Mouse (Mus musculus) heart, postnatal 36 days (tissue): ENCODE results near the gene Hax1. TPM values are rescaled to one million over a fixed set of nuclear protein-coding genes. Genes with fewer than 3 reads are reported as not detected.

Experiments
- DNase-seq, 2 experiments: peaks; one replicate each; pipeline ENCODE4 v3.0.0; 2021 to 2022
- intact Hi-C: fragments of 180-260 bp; cut with DNase I; formaldehyde crosslinking; loops from one replicate; pipeline ENCODE4 v1.15.1; 2025
- total RNA-seq, 2 experiments: library from RNA; stranded (reverse); gene quantifications; 2 replicates each; pipeline ENCODE4 v1.2.3; 2021

Gene Hax1
- total RNA-seq, result 10 to 100 TPM; 42.3 to 53.4 TPM

GRCm38 (mm10) chr3:89998612-89999054 is at the start of gene Hax1:
Hax1 (minus strand) TSS chr3:89998780.
- intact Hi-C loops, result loop anchor here (2.0 to 5.0 kb wide), 2 partner anchors 32 to 54 kb away; partner anchors contain the start of genes 4933434E20Rik and Ubap2l

GRCm38 (mm10) chr3:90036263-90036662 is 37.7 kb upstream of the Hax1 start:
- no peak for DNase-seq
- intact Hi-C loops, result no loop called here

More at GRCm38 (mm10) chr3:89998612-89999054, at the start of gene Hax1:
- peak; percentile 93 to 96 for DNase-seq

GRCm38 (mm10) chr3:90034653-90035052 is 36.1 kb upstream of the Hax1 start:
- DNase-seq, result no peak

GRCm38 (mm10) chr3:90016626-90017025 is 18.0 kb upstream of the Hax1 start:
- intact Hi-C loops, result no loop called here
- DNase-seq, result no peak

More at GRCm38 (mm10) chr3:90034653-90035052, 36.1 kb upstream of the Hax1 start:
- intact Hi-C loops, result no loop called here

- no peak for DNase-seq
- intact Hi-C loops, result no loop called here
Observed at GRCm38 (mm10) chr3:90010291-90010690, 11.7 kb upstream of the Hax1 start.

GRCm38 (mm10) chr3:90004091-90004796 is 5.7 kb upstream of the Hax1 start:
- no peak for DNase-seq
- intact Hi-C loops, result no loop called here

- no peak for DNase-seq
- intact Hi-C loops, result loop anchor here (2.0 to 5.0 kb wide), 2 partner anchors 33 to 52 kb away; partner anchors contain the start of genes 4933434E20Rik and Ubap2l
Observed at GRCm38 (mm10) chr3:89999830-90000229, 1.2 kb upstream of the Hax1 start.

GRCm38 (mm10) chr3:89999090-89999489 is 510 bp upstream of the Hax1 start:
- intact Hi-C loops, result loop anchor here (2.0 to 5.0 kb wide), 2 partner anchors 32 to 53 kb away; partner anchors contain the start of genes 4933434E20Rik and Ubap2l
- DNase-seq, result no peak

- intact Hi-C loops, result loop anchor here (2.0 to 5.0 kb wide), 2 partner anchors 31 to 54 kb away; partner anchors contain the start of genes 4933434E20Rik and Ubap2l
- no peak for DNase-seq
Observed at GRCm38 (mm10) chr3:89997791-89998495, 637 bp downstream of the Hax1 start.

GRCm38 (mm10) chr3:89994807-89995515 is 3.6 kb downstream of the Hax1 start:
- intact Hi-C loops, result loop anchor here (5.0 kb wide), 1 partner anchor 57 kb away; the partner anchor contains the start of genes 4933434E20Rik and Ubap2l

GRCm38 (mm10) chr3:89987822-89988221 is 10.8 kb downstream of the Hax1 start:
- DNase-seq, result no peak
- intact Hi-C loops, result no loop called here

More at GRCm38 (mm10) chr3:89994807-89995515, 3.6 kb downstream of the Hax1 start:
- no peak for DNase-seq

GRCm38 (mm10) chr3:89987211-89987610 is 11.4 kb downstream of the Hax1 start:
- intact Hi-C loops, result no loop called here
- DNase-seq, result no peak

GRCm38 (mm10) chr3:89982426-89982825 is 16.2 kb downstream of the Hax1 start:
- intact Hi-C loops, result no loop called here
- DNase-seq, result no peak

GRCm38 (mm10) chr3:89976859-89977258 is 21.7 kb downstream of the Hax1 start:
- DNase-seq, result no peak
- intact Hi-C loops, result no loop called here

- DNase-seq, result no peak
- intact Hi-C loops, result no loop called here
Observed at GRCm38 (mm10) chr3:89968509-89968908, 30.1 kb downstream of the Hax1 start.

- DNase-seq, result no peak
- intact Hi-C loops, result loop anchor here (2.0 kb wide), 1 partner anchor 32 kb away; the partner anchor contains the start of gene Hax1
Observed at GRCm38 (mm10) chr3:89966946-89967345, 31.6 kb downstream of the Hax1 start.

- intact Hi-C loops, result loop anchor here (2.0 kb wide), 1 partner anchor 33 kb away; the partner anchor contains the start of gene Hax1
- DNase-seq, result no peak
Observed at GRCm38 (mm10) chr3:89965972-89966371, 32.6 kb downstream of the Hax1 start.

GRCm38 (mm10) chr3:89965557-89965956 is 33.0 kb downstream of the Hax1 start:
- DNase-seq, result no peak
- intact Hi-C loops, result no loop called here

GRCm38 (mm10) chr3:89963926-89964739 is 34.4 kb downstream of the Hax1 start:
- intact Hi-C loops, result loop anchor here (1.0 to 5.0 kb wide), 4 partner anchors 11 to 177 kb away; partner anchors contain the start of genes 4933434E20Rik and Ubap2l
- DNase-seq, result peak; percentile 69 to 71
